Mouse (Mus musculus) kidney, adult 8-10 months (tissue): ENCODE measurements around the gene Gm17651.

Experiments
- DNase-seq, 2 experiments: peaks; one replicate each; pipeline ENCODE4 v3.0.0; 2022

The Gm17651 gene

DNA sequence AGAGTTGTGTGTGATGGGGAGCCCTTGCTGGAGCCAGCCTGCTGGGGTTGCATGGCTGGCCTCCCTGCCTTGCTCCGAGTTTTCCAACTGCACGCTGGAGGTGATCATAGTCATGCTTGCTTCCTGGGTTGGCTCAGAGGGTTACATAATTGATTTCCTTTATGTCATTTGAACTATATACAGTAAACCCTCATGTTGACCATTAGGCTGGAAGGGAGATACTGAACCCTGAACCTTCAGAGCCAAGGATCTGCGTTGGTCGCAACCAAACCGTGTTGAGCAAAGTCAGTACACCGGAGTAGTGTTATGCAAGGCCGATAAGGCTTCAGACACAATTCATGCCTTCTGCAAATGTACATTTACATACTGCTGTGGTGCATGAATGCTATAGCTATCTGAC is 46.6 kb downstream of the Gm17651 start:
- peak in 1 of 2 experiments; percentile 23 for DNase-seq

GRCm38 (mm10) chr3:97624611-97625010 is 49.9 kb downstream of the Gm17651 start:
- peak; percentile 24 to 60 for DNase-seq
